Mouse (Mus musculus) heart, embryonic 12.5 days (tissue): ENCODE data around the gene Exog. TPM values are rescaled to one million over a fixed set of nuclear protein-coding genes. Genes with fewer than 3 reads are reported as not detected.

Source experiments
- ATAC-seq: fragments of 200-750 bp; cut with Nextera tagmentation; 2 replicates; pipeline ENCODE4 v1.8.0; 2017; ENCODE audit warnings: moderate TSS enrichment, moderate library complexity; ENCODE audit not compliant: insufficient number of reproducible peaks, low FRiP score
- H3K27ac ChIP-seq: fragments of 300-500 bp; sonication (generic); 2 replicates; pipeline ENCODE4 v1.5.1; 2016; ENCODE audit warnings: mild to moderate bottlenecking, moderate library complexity; ENCODE audit not compliant: poor library complexity, severe bottlenecking
- H3K27me3 ChIP-seq: fragments of 300-500 bp; sonication (generic); replicated peaks from 2 replicates; pipeline ENCODE4 v1.6.1; 2016; ENCODE audit warnings: mild to moderate bottlenecking, moderate library complexity
- H3K36me3 ChIP-seq: fragments of 300-500 bp; sonication (generic); 2 replicates; pipeline ENCODE4 v1.6.1; 2016; ENCODE audit warnings: mild to moderate bottlenecking, moderate library complexity
- H3K4me1 ChIP-seq: fragments of 300-500 bp; sonication (generic); replicated peaks from 2 replicates; pipeline ENCODE4 v1.6.1; 2016; ENCODE audit warnings: mild to moderate bottlenecking
- H3K4me2 ChIP-seq: fragments of 300-500 bp; sonication (generic); 2 replicates; pipeline ENCODE4 v1.6.1; 2016; ENCODE audit warnings: mild to moderate bottlenecking, moderate library complexity
- H3K4me3 ChIP-seq: fragments of 300-500 bp; sonication (generic); 2 replicates; pipeline ENCODE4 v1.5.1; 2016; ENCODE audit warnings: mild to moderate bottlenecking
- H3K9ac ChIP-seq: fragments of 300-500 bp; sonication (generic); 2 replicates; pipeline ENCODE4 v1.6.1; 2016; ENCODE audit warnings: mild to moderate bottlenecking, moderate library complexity
- H3K9me3 ChIP-seq: fragments of 300-500 bp; sonication (generic); replicated peaks from 2 replicates; pipeline ENCODE4 v1.6.1; 2016; ENCODE audit warnings: mild to moderate bottlenecking, moderate library complexity
- WGBS: fragments of 180-500 bp; shearing (Covaris S2); methylation state at CpG from one replicate; pipeline ENCODE4 v1.1.7; 2016; 5-methylcytosine and 5-hydroxymethylcytosine counted together
- polyA plus RNA-seq: library from polyadenylated mRNA; unstranded; fragments of >200 nt; fragmentation: Nextera tagmentation; extraction: Ambion mirVana; gene quantifications from 2 replicates; pipeline ENCODE4 v1.2.1, GENCODE M21; 2016

Gene Exog
- polyA plus RNA-seq, 1 experiment from 2014 or later, result 15.4 TPM

- Histone ChIP-seq H3K4me3 (no peak overlapping the region), H3K4me2 (no peak overlapping the region), H3K27ac (peak overlapping the region; percentile 32; the same call in 1 of the 2 replicates), H3K9me3 (no peaks in the 10 kb centered on the region), H3K27me3 (no peaks in the 10 kb centered on the region), H3K4me1 (peaks cover 61% of the 10 kb centered on the region), H3K36me3 (no peaks in the 10 kb centered on the region), H3K9ac (no peak overlapping the region)
- WGBS, result 70% methylated on average over 12 of the region's 12 CpGs
- ATAC-seq, result no peak
These were observed 24.8 kb upstream of the Exog start for GRCm38 (mm10) chr9:119419852-119420438.

GRCm38 (mm10) chr9:119425217-119425975, 19.3 kb upstream of the Exog start:
- Histone ChIP-seq H3K9ac (peak overlapping the region; percentile 51), H3K4me2 (peak overlapping the region; percentile 58), H3K27ac (peak overlapping the region; percentile 95), H3K4me1 (peaks cover 65% of the 10 kb centered on the region), H3K27me3 (no peaks in the 10 kb centered on the region), H3K4me3 (peak overlapping the region; percentile 7; the same call in 1 of the 2 replicates), H3K36me3 (peaks cover 17% of the 10 kb centered on the region), H3K9me3 (no peaks in the 10 kb centered on the region)
- ATAC-seq, result peak; percentile 88
- 19% methylated on average over 7 of the region's 7 CpGs for WGBS

GRCm38 (mm10) chr9:119425976-119426415, 18.7 kb upstream of the Exog start:
- peaks cover 59% of the 10 kb centered on the region for H3K4me1 ChIP-seq
- H3K4me3 ChIP-seq, result no peak overlapping the region
- peak overlapping the region; percentile 95 for H3K27ac ChIP-seq
- H3K9ac ChIP-seq, result peak overlapping the region; percentile 51
- peaks cover 20% of the 10 kb centered on the region for H3K36me3 ChIP-seq
- 74% methylated on average over 13 of the region's 13 CpGs for WGBS
- H3K9me3 ChIP-seq, result no peaks in the 10 kb centered on the region
- H3K4me2 ChIP-seq, result peak overlapping the region; percentile 58
- ATAC-seq, result no peak
- H3K27me3 ChIP-seq, result no peaks in the 10 kb centered on the region

- no peak overlapping the region for H3K4me2 ChIP-seq
- H3K4me3 ChIP-seq, result no peak overlapping the region
- 65% methylated on average over 7 of the region's 7 CpGs for WGBS
- ATAC-seq, result 0 out of 2 replicates have a peak, but pooled peaks have one; percentile 1
- peaks cover 59% of the 10 kb centered on the region for H3K4me1 ChIP-seq
- H3K27me3 ChIP-seq, result no peaks in the 10 kb centered on the region
- H3K36me3 ChIP-seq, result peaks cover 23% of the 10 kb centered on the region
- no peak overlapping the region for H3K9ac ChIP-seq
- H3K27ac ChIP-seq, result peak overlapping the region; percentile 95
- no peaks in the 10 kb centered on the region for H3K9me3 ChIP-seq
These were observed 18.3 kb upstream of the Exog start for GRCm38 (mm10) chr9:119426483-119426882.

GRCm38 (mm10) chr9:119430311-119430710, 14.4 kb upstream of the Exog start:
- Histone ChIP-seq H3K4me3 (no peak overlapping the region), H3K4me2 (no peak overlapping the region), H3K27ac (no peak overlapping the region), H3K36me3 (peaks cover 51% of the 10 kb centered on the region), H3K9me3 (no peaks in the 10 kb centered on the region), H3K4me1 (peaks cover 27% of the 10 kb centered on the region), H3K9ac (no peak overlapping the region), H3K27me3 (no peaks in the 10 kb centered on the region)
- WGBS, result 48% methylated on average over 7 of the region's 7 CpGs
- 0 out of 2 replicates have a peak, but pooled peaks have one; percentile 46 for ATAC-seq

GRCm38 (mm10) chr9:119435855-119436254, 8.9 kb upstream of the Exog start:
- Histone ChIP-seq H3K4me3 (no peak overlapping the region), H3K36me3 (peaks cover 59% of the 10 kb centered on the region), H3K4me2 (no peak overlapping the region), H3K4me1 (no peaks in the 10 kb centered on the region), H3K9me3 (no peaks in the 10 kb centered on the region), H3K27me3 (no peaks in the 10 kb centered on the region), H3K9ac (no peak overlapping the region), H3K27ac (no peak overlapping the region)
- no peak for ATAC-seq
- WGBS, result 64% methylated on average over 2 of the region's 2 CpGs

- H3K9me3 ChIP-seq, result no peaks in the 10 kb centered on the region
- no peak overlapping the region for H3K27ac ChIP-seq
- peaks cover 43% of the 10 kb centered on the region for H3K36me3 ChIP-seq
- no peak for ATAC-seq
- 92% methylated on average over 12 of the region's 12 CpGs for WGBS
- no peak overlapping the region for H3K9ac ChIP-seq
- H3K4me3 ChIP-seq, result no peak overlapping the region
- H3K4me1 ChIP-seq, result no peaks in the 10 kb centered on the region
- H3K27me3 ChIP-seq, result no peaks in the 10 kb centered on the region
- no peak overlapping the region for H3K4me2 ChIP-seq
These were observed 6.7 kb upstream of the Exog start for GRCm38 (mm10) chr9:119438065-119438464.

- no peak for ATAC-seq
- peaks cover 40% of the 10 kb centered on the region for H3K36me3 ChIP-seq
These were observed 6.2 kb upstream of the Exog start for GRCm38 (mm10) chr9:119438498-119439000.

GRCm38 (mm10) chr9:119445737-119446136, 994 bp downstream of the Exog start:
- Histone ChIP-seq H3K4me1 (peaks cover 7% of the 10 kb centered on the region), H3K27ac (no peak overlapping the region)
- no peak for ATAC-seq

More at GRCm38 (mm10) chr9:119438498-119439000, 6.2 kb upstream of the Exog start:
- Histone ChIP-seq H3K27me3 (no peaks in the 10 kb centered on the region), H3K27ac (no peak overlapping the region), H3K4me3 (no peak overlapping the region), H3K9me3 (no peaks in the 10 kb centered on the region), H3K4me1 (no peaks in the 10 kb centered on the region), H3K4me2 (no peak overlapping the region), H3K9ac (no peak overlapping the region)
- WGBS, result 79% methylated on average over 9 of the region's 9 CpGs

GRCm38 (mm10) chr9:119455967-119456366, 11.2 kb downstream of the Exog start:
- no peak overlapping the region for H3K9ac ChIP-seq
- no peak overlapping the region for H3K4me3 ChIP-seq
- no peak overlapping the region for H3K27ac ChIP-seq
- no peaks in the 10 kb centered on the region for H3K9me3 ChIP-seq
- H3K4me1 ChIP-seq, result peaks cover 28% of the 10 kb centered on the region
- no peaks in the 10 kb centered on the region for H3K27me3 ChIP-seq
- peaks cover 52% of the 10 kb centered on the region for H3K36me3 ChIP-seq
- no peak for ATAC-seq
- no peak overlapping the region for H3K4me2 ChIP-seq
- WGBS, result 84% methylated on average over 14 of the region's 14 CpGs

More at GRCm38 (mm10) chr9:119445737-119446136, 994 bp downstream of the Exog start:
- no peaks in the 10 kb centered on the region for H3K27me3 ChIP-seq
- WGBS, result 25% methylated on average over 6 of the region's 6 CpGs
- H3K9ac ChIP-seq, result peak overlapping the region; percentile 81
- peak overlapping the region; percentile 81 for H3K4me3 ChIP-seq
- H3K36me3 ChIP-seq, result peaks cover 39% of the 10 kb centered on the region
- H3K4me2 ChIP-seq, result peak overlapping the region; percentile 91
- H3K9me3 ChIP-seq, result no peaks in the 10 kb centered on the region

GRCm38 (mm10) chr9:119457122-119457521, 12.4 kb downstream of the Exog start:
- peak; percentile 30; the same call in 1 of the 2 replicates for ATAC-seq
- Histone ChIP-seq H3K4me1 (peaks cover 28% of the 10 kb centered on the region), H3K36me3 (peaks cover 45% of the 10 kb centered on the region), H3K27ac (no peak overlapping the region), H3K4me2 (no peak overlapping the region; the same call in 1 of the 2 replicates), H3K9ac (no peak overlapping the region), H3K27me3 (no peaks in the 10 kb centered on the region), H3K4me3 (no peak overlapping the region), H3K9me3 (no peaks in the 10 kb centered on the region)
- 58% methylated on average over 14 of the region's 14 CpGs for WGBS
